Mouse (Mus musculus) lung, postnatal 25 days (tissue): ENCODE results near the gene Metrn.
"Not testable (repeated sequence)": the region's sequence is repeated elsewhere in the genome, so short reads cannot be mapped to it uniquely, and the experiment has no call there.

Experiments used
- DNase-seq: peaks from one replicate; pipeline ENCODE4 v3.0.0; 2022; ENCODE audit warnings: low spot score

Gene Metrn

DNA sequence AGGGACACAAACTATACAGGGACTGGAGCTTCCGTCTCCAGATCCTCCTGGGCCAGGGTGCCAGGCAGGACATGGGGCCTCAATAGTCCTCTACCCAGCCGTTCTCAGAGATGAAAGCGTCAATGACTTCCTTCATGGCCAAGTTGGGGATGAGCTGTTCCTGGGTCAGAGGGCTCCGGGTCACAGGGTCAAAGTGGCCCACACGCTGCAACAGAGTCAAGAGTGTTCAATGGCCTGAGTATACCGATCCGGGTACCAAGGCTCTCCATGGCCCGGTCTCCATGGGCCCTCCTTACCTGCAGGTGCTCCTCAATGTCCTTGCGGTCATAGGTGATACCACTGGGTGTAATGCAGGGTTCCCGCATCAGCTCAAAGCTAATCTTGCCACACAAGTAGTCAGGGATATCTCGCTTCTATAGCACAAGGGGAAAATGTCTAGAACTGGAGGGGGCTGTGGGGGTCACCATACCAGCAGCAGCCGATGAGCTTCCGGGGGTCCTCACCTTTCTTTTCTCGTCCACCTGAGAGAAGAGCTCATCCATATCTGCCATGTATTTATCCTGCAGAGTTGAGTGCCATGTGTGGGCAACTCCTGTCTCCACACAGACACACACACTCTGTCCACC is 34.0 kb upstream of the Metrn start:
- DNase-seq, result no peak

DNA sequence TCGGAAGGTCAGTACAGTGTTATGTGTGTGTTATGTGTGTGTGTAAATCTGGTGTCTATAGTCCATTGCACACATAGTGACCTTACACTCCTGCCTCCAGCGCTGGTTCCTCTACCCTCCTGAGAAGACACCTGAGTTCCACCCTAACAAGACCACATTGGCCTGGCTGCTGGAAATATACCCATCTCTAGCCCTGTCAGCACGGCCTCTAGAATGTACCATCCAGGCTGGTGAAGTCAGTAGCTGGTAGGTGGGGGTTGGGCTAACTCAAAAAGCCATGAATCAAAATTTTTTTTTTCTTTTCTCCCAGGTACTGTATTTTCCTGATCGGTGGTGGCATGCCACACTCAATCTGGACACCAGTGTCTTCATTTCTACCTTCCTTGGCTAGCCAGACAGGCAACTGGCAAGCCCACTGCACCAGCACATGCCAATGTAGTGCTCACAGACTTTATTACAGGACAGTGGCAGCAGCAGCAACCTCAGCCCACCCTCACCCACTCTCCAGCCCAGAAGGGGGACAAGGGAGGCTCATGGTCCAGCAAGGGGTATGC is 33.3 kb upstream of the Metrn start:
- no peak for DNase-seq

DNA sequence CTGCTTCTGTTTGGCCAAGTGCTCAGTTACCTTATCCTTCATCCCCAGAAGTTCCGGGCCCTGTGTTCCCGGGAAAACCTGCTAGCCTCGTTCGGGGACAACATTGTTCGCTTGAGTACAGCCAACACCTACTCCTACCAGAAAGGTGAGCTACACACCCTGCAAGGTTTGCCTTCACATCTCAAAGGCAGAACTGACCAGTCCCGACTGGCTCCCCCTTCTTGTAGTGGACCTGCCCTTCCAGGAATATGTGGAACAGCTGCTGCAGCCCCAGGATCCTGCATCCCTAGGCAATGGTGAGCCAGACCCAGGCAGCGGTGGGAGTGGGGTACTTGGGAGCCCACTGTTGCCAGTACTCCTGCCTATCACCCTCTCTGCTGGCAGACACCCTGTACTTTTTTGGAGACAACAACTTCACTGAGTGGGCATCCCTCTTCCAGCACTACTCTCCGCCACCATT is 32.7 kb upstream of the Metrn start:
- DNase-seq, result no peak

DNA sequence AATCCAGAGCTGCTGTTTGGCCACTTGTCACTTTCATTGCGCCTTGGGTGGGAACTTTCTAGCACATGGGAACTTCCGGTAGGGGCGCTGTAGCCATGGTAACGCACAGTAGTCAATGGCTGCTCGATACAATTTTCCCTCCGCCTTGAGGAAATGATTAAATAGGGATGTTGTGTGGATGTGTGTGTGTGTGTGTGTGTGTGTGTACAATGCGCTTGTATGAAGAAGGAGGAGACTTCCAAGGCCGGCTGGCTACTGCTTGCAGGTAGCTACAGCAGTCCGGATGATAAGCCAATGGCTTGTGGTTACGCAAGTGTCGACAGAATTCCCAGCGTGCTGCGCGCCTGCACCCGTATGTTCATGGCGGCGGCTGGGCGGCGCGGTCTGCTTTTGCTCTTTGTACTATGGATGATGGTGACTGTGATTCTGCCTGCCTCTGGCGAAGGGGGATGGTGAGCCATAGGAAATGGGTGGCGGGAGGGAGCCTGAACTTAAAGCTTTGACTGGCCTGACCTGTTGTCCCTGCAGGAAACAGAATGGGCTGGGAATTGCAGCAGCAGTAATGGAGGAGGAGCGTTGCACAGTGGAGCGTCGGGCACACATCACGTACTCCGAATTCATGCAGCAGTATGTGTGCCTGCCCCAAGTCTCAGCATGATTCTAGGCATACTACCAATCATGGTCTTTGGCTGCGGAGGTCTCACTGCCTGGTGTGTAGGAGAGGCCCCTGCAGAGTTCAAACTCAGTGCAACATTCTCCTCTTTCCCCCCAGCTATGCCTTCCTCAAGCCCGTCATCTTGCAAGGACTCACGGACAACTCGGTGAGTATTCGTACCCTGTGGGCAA is 32.0 kb upstream of the Metrn start, which contains the start of gene Jmjd8:
TSS of gene Jmjd8 (plus strand) at position 156 of the 846 bp plus-strand sequence.
- DNase-seq, result peak; percentile 73

DNA sequence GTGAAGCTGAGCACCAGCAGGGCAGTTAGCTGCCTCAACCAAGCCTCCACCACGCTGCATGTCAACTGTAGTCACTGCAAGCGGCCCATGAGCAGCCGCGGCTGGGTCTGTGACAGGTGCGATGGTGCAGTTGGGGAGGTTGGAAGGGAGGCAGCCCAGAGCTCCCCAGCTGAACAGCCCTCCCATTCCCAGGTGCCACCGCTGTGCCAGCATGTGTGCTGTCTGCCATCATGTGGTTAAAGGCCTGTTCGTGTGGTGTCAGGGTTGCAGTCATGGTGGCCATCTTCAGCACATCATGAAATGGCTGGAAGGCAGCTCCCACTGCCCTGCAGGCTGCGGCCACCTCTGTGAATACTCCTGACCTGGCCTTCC is 31.3 kb upstream of the Metrn start:
- DNase-seq, result no peak

DNA sequence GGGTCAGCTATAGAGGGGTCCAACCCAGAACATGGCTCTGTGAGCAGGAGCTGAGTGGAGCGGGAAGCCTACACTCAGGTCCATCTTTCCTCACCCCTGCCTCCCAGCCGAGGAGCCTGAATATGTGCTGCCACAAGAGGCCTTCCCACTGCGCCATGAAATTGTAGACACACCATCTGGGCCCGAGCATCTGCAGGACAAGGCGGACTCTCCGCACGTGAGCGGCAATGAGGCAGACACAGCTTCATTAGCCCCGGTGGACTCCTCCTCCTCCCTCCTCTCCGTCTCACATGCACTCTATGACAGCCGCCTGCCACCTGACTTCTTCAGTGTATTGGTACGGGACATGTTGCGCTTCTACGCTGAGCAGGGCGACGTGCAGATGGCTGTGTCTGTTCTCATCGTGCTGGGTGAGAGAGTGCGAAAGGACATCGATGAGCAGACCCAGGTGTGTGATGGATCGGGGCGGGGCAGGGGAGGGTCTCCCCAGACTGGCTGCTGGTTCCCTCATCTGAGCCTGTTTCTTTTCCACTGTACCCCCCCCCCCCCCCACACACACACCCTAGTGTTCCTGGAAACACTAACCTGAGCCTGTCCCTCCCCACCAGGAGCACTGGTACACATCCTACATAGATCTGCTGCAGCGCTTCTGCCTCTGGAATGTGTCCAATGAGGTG is 30.7 kb upstream of the Metrn start:
- DNase-seq, result no peak

DNA sequence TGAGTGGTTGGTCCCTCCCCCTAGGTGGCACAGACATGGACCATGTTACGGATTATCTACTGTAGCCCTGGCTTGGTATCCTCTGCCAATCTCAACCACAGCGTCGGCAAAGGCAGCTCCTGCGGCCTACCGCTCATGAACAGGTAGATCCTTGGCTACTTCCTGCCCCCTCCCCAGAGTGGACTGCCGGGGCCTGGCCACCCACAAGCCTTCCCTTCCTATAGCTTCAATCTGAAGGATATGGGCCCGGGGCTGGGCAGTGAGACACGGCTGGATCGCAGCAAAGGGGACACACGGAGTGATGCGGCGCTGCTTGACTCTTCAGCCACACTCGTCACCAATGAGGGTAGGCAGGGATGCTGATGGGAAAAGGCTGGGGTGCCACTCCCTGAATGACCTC is 30.1 kb upstream of the Metrn start:
- DNase-seq, result no peak

DNA sequence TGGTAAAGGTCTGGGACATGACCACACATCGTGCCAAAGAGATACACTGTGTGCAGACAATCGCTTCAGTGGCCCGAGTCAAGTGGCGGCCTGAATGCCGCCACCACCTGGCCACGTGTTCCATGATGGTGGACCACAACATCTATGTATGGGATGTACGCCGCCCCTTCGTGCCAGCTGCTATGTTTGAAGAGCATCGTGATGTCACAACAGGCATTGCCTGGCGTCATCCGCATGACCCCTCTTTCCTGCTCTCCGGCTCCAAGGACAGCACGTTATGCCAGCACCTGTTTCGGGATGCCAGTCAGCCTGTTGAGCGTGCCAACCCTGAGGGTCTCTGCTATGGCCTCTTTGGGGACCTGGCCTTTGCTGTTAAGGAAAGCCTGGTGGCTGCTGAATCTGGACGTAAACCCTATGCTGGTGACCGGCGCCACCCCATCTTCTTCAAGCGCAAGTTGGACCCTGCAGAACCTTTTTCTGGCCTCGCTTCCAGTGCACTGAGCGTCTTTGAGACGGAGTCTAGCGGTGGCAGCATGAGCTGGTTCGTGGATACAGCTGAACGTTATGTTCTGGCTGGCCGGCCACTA is 29.1 kb upstream of the Metrn start:
- DNase-seq, result no peak

DNA sequence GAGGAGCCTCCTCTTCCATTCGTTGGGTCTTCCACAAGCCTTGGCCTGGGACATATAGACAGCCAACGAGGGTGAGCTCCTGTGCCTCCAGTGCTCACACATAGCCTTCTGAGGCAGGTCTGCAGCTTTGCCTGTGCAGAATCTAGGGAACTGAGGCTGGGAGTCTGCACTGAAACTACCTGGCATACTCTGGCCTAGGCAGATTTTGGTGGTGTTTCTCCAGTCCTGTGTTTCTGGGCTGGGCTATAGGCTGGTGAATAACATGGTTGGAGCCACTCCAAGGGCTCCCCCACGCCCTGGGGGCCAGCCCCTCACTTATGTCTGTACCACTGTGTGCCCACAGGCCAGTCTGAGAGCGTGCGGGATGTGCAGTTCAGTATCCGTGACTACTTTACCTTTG is 28.4 kb upstream of the Metrn start:
- DNase-seq, result no peak

DNA sequence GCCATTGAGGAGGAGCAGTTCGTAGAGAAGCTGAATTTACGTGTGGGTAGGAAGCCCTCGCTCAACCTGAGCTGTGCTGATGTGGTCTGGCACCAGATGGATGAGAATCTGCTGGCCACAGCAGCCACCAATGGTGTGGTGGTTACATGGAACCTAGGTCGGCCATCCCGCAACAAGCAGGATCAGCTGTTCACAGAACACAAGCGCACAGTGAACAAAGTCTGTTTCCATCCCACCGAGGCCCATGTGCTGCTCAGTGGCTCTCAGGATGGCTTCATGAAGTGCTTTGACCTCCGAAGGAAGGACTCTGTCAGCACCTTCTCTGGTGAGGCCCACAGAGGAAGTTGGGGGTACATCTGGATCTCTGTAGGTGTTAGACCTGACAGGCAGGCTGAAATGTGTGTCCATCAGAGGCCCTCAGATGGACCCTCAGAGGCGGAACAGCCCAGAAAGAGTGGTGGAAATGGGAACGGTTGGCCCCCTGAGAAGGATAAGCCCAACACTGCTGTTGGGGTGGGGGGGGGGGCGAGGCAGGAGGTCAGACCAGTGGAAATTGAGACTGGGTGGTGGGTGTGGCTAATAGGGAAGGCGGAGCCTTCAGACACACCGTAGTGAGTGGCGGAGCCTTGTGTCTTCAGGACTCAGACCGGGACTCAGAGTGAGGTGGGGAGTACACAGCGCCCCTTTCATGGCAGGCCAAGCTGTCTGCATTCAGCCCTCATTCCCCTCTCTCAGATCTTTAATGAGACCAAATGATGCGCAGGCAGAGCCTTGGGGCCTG is 27.6 kb upstream of the Metrn start:
- DNase-seq, result no peak

DNA sequence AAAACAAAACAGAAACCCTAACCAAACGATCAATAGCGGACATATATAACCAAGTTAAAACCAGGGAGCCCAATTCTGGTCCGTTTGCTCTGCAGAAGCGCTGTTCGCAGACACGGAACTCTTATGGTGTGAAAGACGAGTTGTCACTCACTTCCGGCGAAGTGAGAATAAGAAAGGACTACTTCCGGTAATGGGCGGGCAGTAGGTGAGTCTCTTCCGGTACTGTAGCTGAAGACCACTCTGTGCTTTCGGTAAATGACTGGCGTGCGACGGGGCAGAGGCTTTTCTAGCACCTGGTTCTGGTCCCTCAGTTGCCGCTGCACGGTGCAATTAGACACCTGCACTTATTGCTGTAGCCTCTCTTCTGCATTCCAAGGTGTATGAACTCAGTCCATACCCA is 26.5 kb upstream of the Metrn start, which contains the start of gene Wdr24:
TSS of gene Wdr24 (plus strand) at position 176 of the 400 bp plus-strand sequence.
- peak; percentile 82 for DNase-seq

DNA sequence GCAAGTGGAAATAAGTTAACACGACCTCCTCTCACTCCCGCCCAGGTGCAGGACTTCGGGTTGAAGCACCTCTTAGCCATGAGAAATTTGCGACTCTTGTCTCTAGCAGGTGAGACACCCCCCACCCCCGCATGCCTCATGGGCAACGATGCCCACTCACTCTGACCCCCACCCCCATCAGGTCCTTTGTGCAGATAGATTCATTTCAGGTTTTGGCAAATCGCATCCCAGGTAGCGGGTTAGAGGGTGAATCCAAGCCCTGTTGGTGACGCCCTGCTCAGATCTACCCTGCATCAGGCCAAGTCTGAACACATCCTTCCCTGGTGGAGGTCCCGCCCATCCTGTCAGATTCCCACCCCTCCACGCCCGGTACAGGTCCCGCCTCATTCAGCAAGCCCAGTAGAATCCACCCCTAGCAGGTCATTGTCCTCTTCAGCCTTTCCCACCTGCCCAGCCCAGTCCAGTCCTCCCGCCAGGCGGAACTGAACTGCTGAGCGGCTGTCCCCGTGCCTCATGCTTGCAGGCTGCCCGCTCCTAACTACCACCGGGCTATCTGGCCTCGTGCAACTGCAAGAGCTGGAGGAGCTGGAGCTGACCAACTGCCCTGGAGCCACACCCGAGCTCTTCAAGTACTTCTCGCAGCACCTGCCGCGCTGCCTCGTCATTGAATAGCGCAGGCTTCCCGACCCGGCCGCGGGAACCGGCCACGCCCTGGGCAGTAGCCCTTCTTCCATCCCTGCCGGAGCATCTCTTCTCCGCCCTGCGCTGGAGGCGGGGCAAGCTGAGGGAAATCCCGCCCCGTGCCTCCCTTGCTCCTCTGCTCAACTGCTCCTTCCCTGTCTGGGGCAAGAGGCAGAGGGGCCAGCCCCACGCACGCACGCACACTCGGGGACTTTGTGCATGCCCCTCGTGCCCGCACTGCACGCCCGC is 22.2 kb upstream of the Metrn start:
- no peak for DNase-seq

DNA sequence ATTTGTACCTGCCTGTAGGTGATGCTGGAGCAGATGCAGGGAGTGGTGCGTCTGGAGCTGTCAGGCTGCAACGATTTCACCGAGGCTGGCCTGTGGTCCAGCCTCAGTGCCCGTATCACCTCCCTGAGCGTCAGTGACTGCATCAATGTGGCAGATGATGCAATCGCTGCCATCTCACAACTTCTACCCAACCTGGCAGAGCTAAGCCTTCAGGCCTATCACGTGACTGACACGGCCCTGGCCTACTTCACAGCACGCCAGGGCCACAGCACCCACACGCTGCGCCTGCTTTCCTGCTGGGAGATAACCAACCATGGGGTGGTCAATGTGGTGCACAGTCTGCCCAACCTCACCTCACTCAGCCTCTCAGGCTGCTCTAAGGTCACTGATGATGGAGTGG is 20.7 kb upstream of the Metrn start:
- no peak for DNase-seq

DNA sequence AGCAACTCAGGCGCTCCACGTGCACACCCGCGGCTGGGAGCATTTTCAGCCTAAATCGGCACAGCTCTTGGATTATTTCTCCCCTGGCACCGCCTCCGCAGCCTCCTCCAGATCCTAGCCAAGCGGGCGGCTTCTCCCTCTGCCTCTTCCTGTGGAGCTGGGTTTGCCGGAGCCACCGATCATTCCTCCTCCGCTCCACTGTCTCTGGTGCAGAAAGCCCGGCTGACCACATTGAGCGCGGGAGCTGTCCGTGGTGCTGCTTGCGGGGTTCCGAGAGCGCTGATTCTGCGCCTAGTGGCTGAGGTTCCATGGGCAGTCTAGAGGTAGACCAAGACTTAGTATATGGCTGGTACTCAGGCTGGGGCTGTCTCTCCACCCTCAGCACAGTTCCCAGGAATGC is 16.5 kb upstream of the Metrn start:
- DNase-seq, result peak; percentile 68

DNA sequence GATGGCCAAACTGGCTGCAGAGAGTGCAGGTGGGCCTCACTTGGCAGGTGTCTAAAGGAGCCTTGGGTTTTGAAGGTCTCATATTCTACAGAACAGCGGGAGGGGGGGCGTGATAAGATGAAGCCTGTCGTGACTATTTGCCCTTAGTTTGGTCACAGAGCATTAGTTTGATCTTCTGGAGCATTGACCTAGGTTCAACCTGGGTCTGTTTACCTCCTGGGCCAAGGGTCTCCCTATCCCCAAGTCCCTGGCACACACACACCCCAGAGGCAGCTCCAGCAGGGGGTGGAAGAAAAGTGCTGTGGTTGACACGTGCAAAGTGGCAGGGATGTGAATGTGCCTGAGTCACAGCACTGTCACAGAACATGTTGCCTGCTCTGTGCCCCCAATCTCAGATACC is 14.0 kb upstream of the Metrn start:
- no peak for DNase-seq

DNA sequence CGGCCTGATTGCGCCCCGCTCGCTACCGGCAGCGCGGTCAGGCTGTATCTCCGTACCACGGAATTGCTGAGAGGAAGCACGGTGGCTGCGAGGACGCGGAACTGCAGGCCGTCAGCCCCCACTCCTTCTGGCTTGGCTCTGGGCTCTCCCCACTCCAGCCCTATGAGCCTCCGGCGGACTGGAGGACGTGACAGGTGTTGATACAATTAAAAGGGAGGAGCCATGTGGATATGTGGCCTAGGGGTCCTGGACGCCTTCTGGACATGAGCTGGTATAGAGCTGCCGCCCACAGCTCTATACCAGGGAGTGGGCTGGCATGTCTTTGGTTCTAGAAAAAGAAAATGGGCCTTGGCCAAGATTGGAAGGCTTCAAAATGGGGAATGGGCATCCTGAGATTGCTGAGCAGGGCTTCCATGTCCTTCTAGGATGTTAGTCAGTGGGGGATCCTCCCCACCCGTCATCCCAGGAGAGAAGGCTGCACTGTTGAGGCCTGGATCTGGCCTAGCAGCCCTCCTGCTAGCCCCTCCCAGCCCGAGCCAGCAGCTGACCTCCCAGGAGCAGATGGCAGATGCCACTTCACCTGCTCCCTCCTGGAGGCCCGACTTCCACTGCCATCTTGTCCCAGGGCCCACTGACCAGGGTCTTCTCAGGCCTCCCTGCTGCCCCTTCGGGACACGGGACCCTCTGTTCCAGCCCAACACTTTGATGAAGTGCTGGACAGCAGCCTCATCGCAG is 12.8 kb upstream of the Metrn start:
- no peak for DNase-seq

DNA sequence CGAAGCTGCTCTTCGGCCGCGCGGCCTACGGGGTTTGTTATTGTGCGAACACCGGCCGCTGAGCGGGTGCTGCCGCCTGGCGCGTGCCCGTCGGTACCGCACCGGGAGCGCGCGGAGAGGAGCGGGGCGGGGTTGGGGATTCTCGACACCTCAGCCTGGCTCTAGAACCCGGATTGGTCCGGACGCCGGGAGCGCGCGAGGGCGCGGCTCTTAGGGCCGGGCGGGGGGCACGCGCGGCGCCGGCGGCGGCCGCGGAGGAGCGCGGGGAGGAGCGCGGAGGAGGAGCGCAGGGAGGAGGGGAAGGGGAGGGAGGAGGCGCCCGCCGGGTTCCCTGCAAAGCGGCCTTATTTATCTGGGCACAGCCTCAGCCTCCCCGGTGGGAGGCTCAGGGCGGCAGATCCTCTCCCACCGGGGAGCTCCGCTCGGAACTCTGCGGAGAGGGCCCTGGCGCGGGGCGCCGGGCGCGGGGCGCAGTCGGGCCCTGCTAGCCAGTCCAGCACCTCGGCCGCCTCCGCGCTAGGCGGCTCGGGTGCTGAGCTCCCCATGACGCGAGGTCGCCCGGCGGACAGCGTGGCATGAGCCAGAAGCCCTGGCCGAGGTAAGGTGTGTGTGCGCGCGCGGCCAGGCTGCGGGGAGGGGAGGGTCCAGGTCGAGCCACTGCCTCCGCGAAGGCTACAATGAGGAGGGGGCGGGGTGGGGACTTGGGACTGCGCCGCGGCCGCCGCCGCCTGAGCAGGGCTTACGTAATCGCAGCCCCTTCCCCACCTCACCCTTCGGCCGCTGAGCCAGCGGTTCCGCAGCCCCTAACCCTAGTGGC is 12.1 kb upstream of the Metrn start, which contains the start of gene Fbxl16:
TSS of gene Fbxl16 (plus strand) at position 297 of the 817 bp plus-strand sequence.
- DNase-seq, result peak; percentile 45

DNA sequence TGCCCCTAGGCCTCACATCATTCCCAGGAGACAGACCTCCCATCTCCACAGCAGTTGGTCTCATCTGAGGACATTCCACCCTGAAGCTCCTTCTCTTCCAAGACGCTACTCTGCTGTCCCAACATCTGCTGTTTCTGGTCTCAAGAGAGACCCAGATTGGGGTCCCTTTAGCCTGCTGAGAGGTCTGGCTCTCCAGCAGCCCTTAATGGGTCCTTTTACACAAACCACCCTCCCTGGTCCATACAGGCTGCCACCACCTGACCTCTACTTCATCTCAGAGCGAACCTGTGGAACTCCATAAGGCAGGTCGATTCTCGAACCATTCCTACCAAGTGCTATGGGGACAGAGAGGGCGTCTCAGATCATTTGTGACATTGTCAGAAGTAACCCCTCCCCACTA is 11.1 kb upstream of the Metrn start:
- no peak for DNase-seq

DNA sequence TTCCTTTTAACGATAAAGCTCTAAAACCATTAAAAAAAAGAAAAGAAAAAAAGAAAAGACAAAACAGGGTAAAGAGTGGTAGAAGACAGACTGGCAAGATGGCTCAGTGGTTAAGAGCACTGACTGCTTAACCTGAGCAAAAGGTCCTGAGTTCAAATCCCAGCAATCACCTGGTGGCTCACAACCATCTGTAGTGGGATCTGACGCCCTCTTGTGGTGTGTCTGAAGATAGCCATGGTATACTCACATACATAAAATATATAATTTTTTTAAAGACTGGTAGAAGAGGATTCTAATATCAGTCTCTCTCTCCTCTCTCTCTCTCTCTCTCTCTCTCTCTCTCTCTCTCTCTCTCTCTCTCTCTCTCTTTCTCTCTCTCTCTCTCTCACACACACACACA is 10.5 kb upstream of the Metrn start:
- DNase-seq, result not testable (repeated sequence)
